Mouse (Mus musculus) erythroblast, embryonic 14.5 days (primary cell): ENCODE measurements around the gene Rgs6.

ENCODE experiments used
- GATA1 ChIP-seq: IDR thresholded peaks from 2 replicates; pipeline ENCODE4 v1.6.1; 2012; ENCODE audit warnings: low read length, inconsistent platforms, mixed read lengths
- TAL1 ChIP-seq: IDR thresholded peaks from 3 replicates; pipeline ENCODE4 v1.6.1; 2012; ENCODE audit warnings: low read length, inconsistent platforms, mixed read lengths

DNA sequence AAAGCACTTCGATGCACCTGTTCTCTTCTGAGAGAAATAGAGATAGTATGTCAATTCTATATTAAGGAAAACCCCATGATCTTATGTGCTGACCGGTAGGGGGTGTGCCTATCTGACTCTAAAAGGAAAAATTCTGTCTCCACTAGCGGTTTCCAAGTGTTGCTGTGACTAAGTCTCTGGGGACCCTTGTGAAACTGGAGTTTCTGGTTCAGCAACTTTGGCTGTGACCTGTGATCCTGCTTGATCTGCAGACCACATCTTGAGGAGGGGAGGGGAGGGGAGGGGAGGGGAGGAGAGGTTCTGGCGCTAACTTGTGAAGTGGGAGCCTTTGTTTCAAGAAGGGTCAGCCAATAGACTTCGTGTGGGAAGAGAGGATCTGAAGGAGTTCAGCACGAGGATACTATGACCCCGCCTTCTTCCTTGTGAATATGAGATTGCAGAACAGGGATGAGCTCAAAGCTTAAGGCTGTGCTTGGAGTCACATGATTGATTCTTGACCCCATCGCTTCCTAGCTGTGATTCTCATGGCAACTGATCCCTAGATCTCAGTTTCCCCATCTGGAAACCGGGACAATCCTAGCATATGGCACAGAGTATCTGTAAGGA lies 517.5 kb downstream of the Rgs6 start:
- no peak for TF ChIP-seq TAL1
- TF ChIP-seq GATA1, result no peak
